Mouse (Mus musculus) heart, adult 2 months (tissue): ENCODE measurements around the gene Zbtb40. TPM values are rescaled to one million over a fixed set of nuclear protein-coding genes. Genes with fewer than 3 reads are reported as not detected.

ENCODE experiments used
- DNase-seq, 2 experiments: peaks; one replicate each; pipeline ENCODE4 v3.0.0; 2021
- H3K27ac ChIP-seq: fragments of 200-600 bp; 2 replicates; pipeline ENCODE4 v1.8.1; 2022
- H3K27me3 ChIP-seq: fragments of 200-500 bp; 2 replicates; pipeline ENCODE4 v1.6.1; 2012; ENCODE audit warnings: mild to moderate bottlenecking, low read length, inconsistent platforms, mixed read lengths; ENCODE audit not compliant: control insufficient read depth, insufficient read depth
- H3K36me3 ChIP-seq: fragments of 200-500 bp; 2 replicates; pipeline ENCODE4 v1.6.1; 2012; ENCODE audit warnings: low read length, inconsistent platforms; ENCODE audit not compliant: control insufficient read depth, insufficient read depth
- H3K4me1 ChIP-seq: fragments of 200-500 bp; 2 replicates; pipeline ENCODE4 v1.6.1; 2011; ENCODE audit warnings: low read length; ENCODE audit not compliant: control insufficient read depth, insufficient read depth
- H3K4me3 ChIP-seq: fragments of 200-600 bp; 2 replicates; pipeline ENCODE4 v1.8.1; 2022
- H3K79me2 ChIP-seq: fragments of 200-500 bp; replicated peaks from 2 replicates; pipeline ENCODE4 v1.6.1; 2012; ENCODE audit warnings: mild to moderate bottlenecking, inconsistent platforms, low read length, moderate library complexity, mixed read lengths; ENCODE audit not compliant: control insufficient read depth, insufficient read depth
- H3K9ac ChIP-seq: fragments of 200-500 bp; 2 replicates; pipeline ENCODE4 v1.6.1; 2012; ENCODE audit warnings: low read depth, mild to moderate bottlenecking, control low read depth, inconsistent platforms, low read length, mixed read lengths
- CTCF ChIP-seq: fragments of 200-600 bp; IDR thresholded peaks from 2 replicates; pipeline ENCODE4 v1.8.1; 2022; ENCODE audit warnings: antibody characterized with exemption, mild to moderate bottlenecking, moderate library complexity
- EP300 ChIP-seq: fragments of 200-500 bp; IDR thresholded peaks from 2 replicates; pipeline ENCODE4 v1.6.1; 2011; ENCODE audit warnings: low read depth, low read length, control low read depth; ENCODE audit not compliant: insufficient read depth
- POLR2A ChIP-seq: fragments of 200-500 bp; IDR thresholded peaks from 2 replicates; pipeline ENCODE4 v1.6.1; 2011; ENCODE audit warnings: mild to moderate bottlenecking, low read depth, low read length, control low read depth; ENCODE audit not compliant: insufficient read depth
- WGBS: fragments of 180-500 bp; shearing (Covaris S2); methylation state at CpG from one replicate; pipeline ENCODE4 v1.1.7; 2018; 5-methylcytosine and 5-hydroxymethylcytosine counted together
- intact Hi-C: fragments of 180-260 bp; cut with DNase I; formaldehyde crosslinking; loops from one replicate; pipeline ENCODE4 v1.15.1; 2025
- polyA plus RNA-seq: library from polyadenylated mRNA; depleted of rRNA; stranded (reverse); fragments of >200 nt; gene quantifications from 2 replicates; pipeline ENCODE4 v1.2.3, GENCODE M21; 2012
- total RNA-seq, 2 experiments: library from RNA; stranded (reverse); gene quantifications; 2 replicates each; pipeline ENCODE4 v1.2.3; 2021

Zbtb40 gene
- total and polyA plus RNA-seq, 3 experiments: 5.6 to 8.0 (median 7.3) TPM

DNA sequence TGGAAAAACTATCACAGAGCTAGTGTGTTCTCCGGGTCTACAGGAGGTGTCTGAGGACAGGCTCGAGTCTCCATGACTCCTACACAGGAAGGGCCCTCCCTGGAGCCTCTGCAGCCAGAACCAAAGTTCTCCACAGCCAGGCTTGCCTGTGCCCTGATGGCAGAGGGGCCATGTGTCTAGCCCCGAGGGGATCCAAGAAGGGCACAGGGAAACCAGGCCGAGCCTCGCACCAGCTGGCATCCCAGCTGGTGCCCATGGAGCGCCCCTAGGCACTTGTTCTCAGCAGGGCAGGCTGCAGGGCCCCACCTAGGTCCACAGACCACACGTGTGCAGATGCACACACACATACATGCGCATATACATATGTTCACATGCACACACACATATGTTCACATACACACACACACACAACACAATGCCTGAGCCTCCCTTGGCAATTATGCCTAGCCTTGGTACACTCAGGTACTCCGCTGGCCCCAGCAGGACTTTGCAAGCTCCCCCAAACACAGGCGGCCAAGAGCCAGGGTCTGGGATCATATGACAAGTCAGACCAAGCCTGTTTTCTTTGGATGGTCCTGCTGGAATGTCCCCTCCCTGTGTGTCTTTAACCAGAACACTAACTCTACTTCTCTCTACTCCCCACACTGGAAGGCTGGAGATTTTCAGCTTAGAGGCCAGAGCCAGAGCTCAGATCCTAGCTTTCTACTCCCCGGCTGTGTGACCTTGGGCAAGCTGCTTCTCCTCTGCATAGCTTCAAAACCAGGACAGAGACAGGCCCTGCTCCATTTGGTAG is 103.8 kb downstream of the Zbtb40 start:
- no peaks in the 10 kb centered on the region for H3K4me1 ChIP-seq
- WGBS: 71% methylated on average over 11 of the region's 11 CpGs
- DNase-seq: no peak
- H3K27me3 ChIP-seq: no peaks in the 10 kb centered on the region; the same call in 1 of the 2 replicates
- no peak overlapping the region for H3K27ac ChIP-seq
- no peaks in the 10 kb centered on the region for H3K79me2 ChIP-seq
- H3K9ac ChIP-seq: no peak overlapping the region
- intact Hi-C loops: no loop called here
- H3K36me3 ChIP-seq: no peaks in the 10 kb centered on the region
- no peak for TF ChIP-seq POLR2A
- no peak for TF ChIP-seq EP300
- TF ChIP-seq CTCF: no peak
- H3K4me3 ChIP-seq: no peak overlapping the region

DNA sequence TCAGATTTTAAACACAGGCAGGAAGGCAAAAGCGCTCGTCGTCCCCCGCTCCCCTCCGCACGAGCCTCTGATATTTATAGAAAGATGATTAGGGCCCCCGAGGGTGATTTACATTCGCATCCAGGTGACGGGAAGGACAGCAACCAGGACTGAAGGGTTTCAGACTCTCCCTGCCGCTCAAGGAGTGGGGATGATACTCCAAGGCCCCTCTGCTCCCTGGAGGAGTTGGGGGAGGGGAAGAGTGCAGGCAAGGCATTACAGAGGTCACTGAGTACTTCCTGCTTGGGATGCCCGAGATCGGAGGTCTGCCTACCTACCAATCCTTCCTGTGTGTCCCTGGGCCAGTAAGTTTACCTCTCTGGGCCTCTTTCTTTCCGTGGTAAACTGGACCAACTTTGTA is 105.4 kb downstream of the Zbtb40 start:
- Histone ChIP-seq H3K27ac (no peak overlapping the region), H3K36me3 (no peaks in the 10 kb centered on the region), H3K27me3 (no peaks in the 10 kb centered on the region; the same call in 1 of the 2 replicates), H3K9ac (no peak overlapping the region), H3K4me1 (no peaks in the 10 kb centered on the region), H3K4me3 (no peak overlapping the region), H3K79me2 (no peaks in the 10 kb centered on the region)
- no peak for DNase-seq
- no peak for TF ChIP-seq EP300
- no peak for TF ChIP-seq CTCF
- TF ChIP-seq POLR2A: no peak
- intact Hi-C loops: no loop called here
- WGBS: 12% methylated on average over 13 of the region's 13 CpGs

DNA sequence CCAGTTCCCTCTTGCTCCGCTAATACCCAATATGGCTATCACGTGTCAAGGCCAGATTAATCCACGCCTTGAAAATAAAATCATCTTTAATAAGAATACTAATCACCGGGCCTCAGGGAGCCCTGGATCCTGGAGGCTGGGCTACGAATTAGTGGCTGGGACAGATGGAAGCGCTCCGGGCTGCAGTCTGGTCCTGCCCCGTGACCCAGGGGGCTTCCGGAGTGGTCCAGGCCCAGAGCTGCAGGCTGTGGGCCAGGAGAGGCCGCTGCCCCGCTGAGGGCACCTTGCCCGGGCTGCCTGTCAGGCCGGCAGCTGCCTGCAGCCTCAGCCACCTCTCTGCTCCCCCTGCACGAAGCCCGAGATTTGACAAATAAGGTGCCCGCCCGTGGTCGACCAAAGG is 105.8 kb downstream of the Zbtb40 start:
- Histone ChIP-seq H3K9ac (no peak overlapping the region), H3K4me1 (no peaks in the 10 kb centered on the region), H3K27me3 (no peaks in the 10 kb centered on the region; the same call in 1 of the 2 replicates), H3K27ac (no peak overlapping the region), H3K36me3 (no peaks in the 10 kb centered on the region), H3K4me3 (no peak overlapping the region), H3K79me2 (no peaks in the 10 kb centered on the region)
- TF ChIP-seq CTCF: 0 out of 2 replicates have a peak, but pooled peaks have one; percentile 17
- TF ChIP-seq POLR2A: no peak
- no peak for TF ChIP-seq EP300
- peak; percentile 44 for DNase-seq
- WGBS: 16% methylated on average over 18 of the region's 18 CpGs
- intact Hi-C loops: no loop called here

DNA sequence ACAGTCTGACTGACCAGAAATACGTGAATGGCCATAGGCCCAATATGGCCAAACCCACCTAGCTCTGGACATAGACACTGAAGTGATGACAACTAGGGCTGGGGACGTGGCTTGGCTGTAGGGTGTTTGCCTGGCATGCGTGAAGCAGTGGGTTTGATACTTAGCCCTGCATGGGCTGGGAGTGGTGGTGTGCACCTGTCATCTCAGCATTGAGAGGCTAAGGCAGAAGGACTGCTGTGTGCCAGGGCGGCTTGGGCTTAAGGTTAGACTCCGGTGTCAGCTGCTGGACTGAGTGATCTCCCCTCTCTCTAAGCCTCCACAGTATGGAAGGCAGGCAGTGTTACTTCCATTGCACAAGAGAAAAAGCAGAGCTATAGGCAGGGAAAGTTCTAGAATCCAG is 110.7 kb downstream of the Zbtb40 start:
- intact Hi-C loops: no loop called here
- no peak for DNase-seq
- Histone ChIP-seq H3K4me1 (no peaks in the 10 kb centered on the region; the same call in 1 of the 2 replicates), H3K27me3 (no peaks in the 10 kb centered on the region), H3K27ac (no peak overlapping the region), H3K9ac (no peak overlapping the region), H3K4me3 (no peak overlapping the region), H3K36me3 (no peaks in the 10 kb centered on the region), H3K79me2 (no peaks in the 10 kb centered on the region)
- WGBS: 87% methylated on average over 5 of the region's 5 CpGs
- no peak for TF ChIP-seq CTCF
- no peak for TF ChIP-seq POLR2A
- no peak for TF ChIP-seq EP300

DNA sequence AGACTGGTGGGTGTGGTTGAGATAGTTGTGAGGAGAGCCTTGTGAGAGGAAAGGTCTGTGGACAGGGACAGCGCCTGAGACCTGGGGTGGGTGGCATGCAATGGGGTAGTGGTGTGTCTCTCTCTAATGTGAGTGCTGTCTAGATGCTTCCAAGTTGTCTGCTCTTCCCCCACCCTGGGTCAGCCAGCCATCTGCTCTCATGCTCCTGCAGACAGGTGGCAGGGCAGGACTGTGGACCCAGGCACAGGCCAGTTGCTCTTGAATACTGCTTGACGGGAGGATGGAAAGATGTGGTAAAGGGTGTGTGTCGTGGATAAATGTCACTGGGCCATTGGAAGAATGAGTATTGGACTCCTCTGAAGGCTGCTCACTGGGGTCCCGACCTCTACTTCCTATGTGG is 111.3 kb downstream of the Zbtb40 start:
- TF ChIP-seq POLR2A (no peak), CTCF (no peak), EP300 (no peak)
- Histone ChIP-seq H3K4me3 (no peak overlapping the region), H3K79me2 (no peaks in the 10 kb centered on the region), H3K36me3 (no peaks in the 10 kb centered on the region), H3K4me1 (no peaks in the 10 kb centered on the region; the same call in 1 of the 2 replicates), H3K27ac (no peak overlapping the region), H3K27me3 (no peaks in the 10 kb centered on the region), H3K9ac (no peak overlapping the region)
- WGBS: 60% methylated on average over 4 of the region's 4 CpGs
- no peak for DNase-seq
- intact Hi-C loops: no loop called here
